Mouse (Mus musculus) midbrain, embryonic 11.5 days (tissue): Measurements from ENCODE around the gene Men1. TPM values are rescaled to one million over a fixed set of nuclear protein-coding genes. Genes with fewer than 3 reads are reported as not detected.
A peak's percentile ranks its signal among the peaks of the same experiment; 100 is the strongest.
"Not testable (repeated sequence)": the region's sequence is repeated elsewhere in the genome, so short reads cannot be mapped to it uniquely, and the experiment has no call there.

Source experiments
- ATAC-seq: fragments of 200-750 bp; cut with Nextera tagmentation; 2 replicates; pipeline ENCODE4 v1.8.0; 2017; ENCODE audit warnings: moderate TSS enrichment, moderate library complexity; ENCODE audit not compliant: low FRiP score
- DNase-seq: peaks from one replicate; pipeline ENCODE4 v3.0.0; 2015; ENCODE audit warnings: low spot score; ENCODE audit errors: missing footprints
- H3K27ac ChIP-seq: fragments of 300-500 bp; sonication (generic); 2 replicates; pipeline ENCODE4 v1.5.1; 2014; ENCODE audit warnings: low read depth, low read length
- H3K27me3 ChIP-seq: fragments of 300-500 bp; sonication (generic); 2 replicates; pipeline ENCODE4 v1.6.1; 2014; ENCODE audit warnings: mild to moderate bottlenecking, low read length, moderate library complexity, mixed read lengths; ENCODE audit not compliant: control insufficient read depth, insufficient read depth
- H3K36me3 ChIP-seq: fragments of 300-500 bp; sonication (generic); 2 replicates; pipeline ENCODE4 v1.6.1; 2014; ENCODE audit warnings: mild to moderate bottlenecking, low read length, moderate library complexity, mixed read lengths; ENCODE audit not compliant: control insufficient read depth, insufficient read depth
- H3K4me1 ChIP-seq: fragments of 300-500 bp; sonication (generic); 2 replicates; pipeline ENCODE4 v1.6.1; 2014; ENCODE audit warnings: low read length; ENCODE audit not compliant: control insufficient read depth, insufficient read depth
- H3K4me2 ChIP-seq: fragments of 300-500 bp; sonication (generic); 2 replicates; pipeline ENCODE4 v1.6.1; 2014; ENCODE audit warnings: mild to moderate bottlenecking, moderate library complexity
- H3K4me3 ChIP-seq: fragments of 300-500 bp; sonication (generic); 2 replicates; pipeline ENCODE4 v1.5.1; 2014; ENCODE audit warnings: low read depth, low read length
- H3K9ac ChIP-seq: fragments of 300-500 bp; sonication (generic); 2 replicates; pipeline ENCODE4 v1.6.1; 2014; ENCODE audit warnings: low read length
- H3K9me3 ChIP-seq: fragments of 300-500 bp; sonication (generic); 2 replicates; pipeline ENCODE4 v1.6.1; 2016; ENCODE audit warnings: low read length; ENCODE audit not compliant: control insufficient read depth
- WGBS: fragments of 180-500 bp; shearing (Covaris S2); extraction: QIAGEN DNeasy Blood & Tissue Kit; methylation state at CpG from one replicate; pipeline ENCODE4 v1.1.7; 2014; 5-methylcytosine and 5-hydroxymethylcytosine counted together
- polyA plus RNA-seq: library from polyadenylated mRNA; unstranded; fragments of >200 nt; fragmentation: Nextera tagmentation; extraction: Ambion mirVana; gene quantifications from 2 replicates; pipeline ENCODE4 v1.2.1, GENCODE M21; 2014

Men1 gene
- 51.2 and 54.7 TPM in 2 replicates for polyA plus RNA-seq

DNA sequence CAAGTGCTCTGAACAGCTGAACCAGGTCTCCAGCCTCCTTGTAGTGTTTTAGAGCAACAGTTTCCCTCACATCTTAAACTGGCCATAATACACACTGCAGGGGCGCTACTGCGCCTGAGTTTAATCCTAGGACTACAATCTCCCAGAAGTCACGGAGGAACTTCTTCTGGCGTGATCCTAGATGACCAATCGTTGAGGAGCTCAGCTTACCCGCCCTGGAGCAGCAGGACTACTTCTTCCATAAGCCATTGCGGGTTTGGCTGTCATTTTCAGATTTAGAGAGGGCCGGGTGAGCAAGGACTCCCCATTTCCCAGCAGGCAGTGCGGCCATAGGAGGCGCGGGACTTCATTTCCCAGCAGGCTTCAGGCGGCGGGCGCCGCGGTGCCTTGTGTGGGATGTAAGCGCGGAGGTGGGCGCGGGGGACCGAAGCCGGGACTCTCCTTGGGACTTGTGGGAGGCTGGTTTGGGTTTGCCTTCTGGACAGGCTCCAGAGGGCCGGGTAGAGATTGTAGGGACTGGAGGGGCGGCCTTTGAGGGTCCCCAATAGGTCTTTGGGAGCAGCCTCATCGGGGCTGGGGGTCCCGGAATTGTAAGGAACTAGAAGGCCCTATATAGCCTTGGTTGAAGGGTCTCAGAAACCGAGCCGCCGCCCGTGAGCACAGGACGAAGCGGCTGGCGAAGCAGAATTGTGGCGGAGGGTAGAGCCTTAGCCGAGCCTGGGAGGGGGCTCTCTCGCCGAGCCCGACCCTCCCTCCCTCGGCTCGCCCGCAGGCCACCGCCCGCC lies at the start of gene Men1:
Gene Men1, plus strand, starts transcription at position 307 of the 785 bp plus-strand sequence.
- Histone ChIP-seq H3K27ac (peak within 1 kb of the TSS; percentile 48; the same call in 1 of the 2 replicates), H3K36me3 (peaks cover 9% of the 10 kb centered on the region), H3K9ac (peak within 1 kb of the TSS; percentile 80), H3K4me1 (peaks cover 20% of the 10 kb centered on the region), H3K4me2 (peak within 1 kb of the TSS; percentile 82), H3K27me3 (no peaks in the 10 kb centered on the region), H3K9me3 (no peaks in the 10 kb centered on the region), H3K4me3 (peak within 1 kb of the TSS; percentile 58)
- DNase-seq = peak; percentile 99
- under 1% methylated on average over 43 of the region's 43 CpGs for WGBS
- peak; percentile 90 for ATAC-seq

DNA sequence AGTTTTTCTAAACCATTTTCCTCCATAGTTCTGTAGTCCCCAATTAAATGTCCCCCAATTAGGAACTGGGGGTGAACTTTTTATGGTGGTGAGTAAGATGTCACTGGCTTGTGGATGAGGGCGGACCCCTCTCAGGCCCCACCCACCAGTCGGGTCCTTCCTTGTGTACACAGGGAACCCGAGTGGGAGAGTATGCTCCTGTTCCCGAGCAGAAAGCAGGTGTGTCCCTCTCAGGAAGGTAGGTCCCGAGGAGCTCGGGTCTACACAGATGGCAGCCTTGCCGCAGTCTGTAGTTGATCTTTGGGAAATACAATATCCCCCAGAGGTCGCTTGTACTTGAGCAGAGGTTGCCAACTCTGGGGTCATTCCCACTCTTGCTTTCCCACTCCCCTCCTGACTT lies 49.6 kb upstream of the Men1 start:
- Histone ChIP-seq H3K36me3 (peaks cover 19% of the 10 kb centered on the region), H3K4me3 (no peak overlapping the region), H3K9ac (no peak overlapping the region), H3K27ac (no peak overlapping the region), H3K27me3 (no peaks in the 10 kb centered on the region), H3K4me2 (no peak overlapping the region), H3K9me3 (no peaks in the 10 kb centered on the region), H3K4me1 (no peaks in the 10 kb centered on the region)
- WGBS = 89% methylated on average over 8 of the region's 8 CpGs
- ATAC-seq = no peak
- DNase-seq = no peak

DNA sequence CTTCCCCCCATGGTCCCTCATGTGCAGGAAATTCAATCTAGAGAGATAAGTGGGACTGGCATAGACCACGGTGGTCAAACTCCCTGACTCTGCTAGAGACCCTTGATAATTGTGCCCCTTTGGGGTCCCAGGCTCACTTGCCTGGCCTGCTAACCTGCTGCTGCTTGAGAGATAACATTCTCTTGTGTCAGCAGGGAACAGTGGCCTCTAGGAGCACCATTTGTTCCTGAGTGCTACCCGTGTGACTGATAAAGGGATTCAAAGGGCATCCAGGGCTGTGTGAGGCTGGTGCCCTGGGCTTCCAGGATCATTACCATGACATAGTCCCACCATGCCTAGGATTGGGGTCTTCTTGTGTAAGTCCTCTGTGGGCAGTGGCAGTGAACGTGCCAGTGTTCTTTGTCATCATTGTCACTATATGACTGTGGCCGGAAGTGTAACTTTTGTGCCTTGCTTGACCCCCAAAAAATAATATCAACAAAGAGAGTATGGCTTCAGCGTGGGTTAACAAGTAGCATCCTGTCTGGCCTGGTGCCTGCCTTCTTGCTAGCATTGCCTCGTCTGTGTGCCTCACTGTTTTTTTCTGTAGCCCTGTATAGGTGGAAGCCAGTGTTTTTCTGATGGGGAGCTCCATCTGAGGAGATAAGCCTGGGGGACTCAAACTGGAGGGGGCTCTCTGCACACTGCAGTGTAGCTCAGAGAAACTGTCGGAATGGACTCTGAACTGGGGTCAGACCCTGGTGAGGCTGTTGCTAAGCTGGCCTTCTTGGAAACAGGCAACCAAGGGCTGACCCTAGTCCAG lies 48.9 kb upstream of the Men1 start:
- H3K36me3 ChIP-seq = peaks cover 19% of the 10 kb centered on the region
- no peaks in the 10 kb centered on the region for H3K4me1 ChIP-seq
- H3K27ac ChIP-seq = no peak overlapping the region
- H3K9ac ChIP-seq = no peak overlapping the region
- DNase-seq = no peak
- WGBS = 90% methylated on average over 7 of the region's 7 CpGs
- no peaks in the 10 kb centered on the region for H3K27me3 ChIP-seq
- H3K4me3 ChIP-seq = no peak overlapping the region
- ATAC-seq = no peak
- H3K9me3 ChIP-seq = no peaks in the 10 kb centered on the region
- H3K4me2 ChIP-seq = no peak overlapping the region

DNA sequence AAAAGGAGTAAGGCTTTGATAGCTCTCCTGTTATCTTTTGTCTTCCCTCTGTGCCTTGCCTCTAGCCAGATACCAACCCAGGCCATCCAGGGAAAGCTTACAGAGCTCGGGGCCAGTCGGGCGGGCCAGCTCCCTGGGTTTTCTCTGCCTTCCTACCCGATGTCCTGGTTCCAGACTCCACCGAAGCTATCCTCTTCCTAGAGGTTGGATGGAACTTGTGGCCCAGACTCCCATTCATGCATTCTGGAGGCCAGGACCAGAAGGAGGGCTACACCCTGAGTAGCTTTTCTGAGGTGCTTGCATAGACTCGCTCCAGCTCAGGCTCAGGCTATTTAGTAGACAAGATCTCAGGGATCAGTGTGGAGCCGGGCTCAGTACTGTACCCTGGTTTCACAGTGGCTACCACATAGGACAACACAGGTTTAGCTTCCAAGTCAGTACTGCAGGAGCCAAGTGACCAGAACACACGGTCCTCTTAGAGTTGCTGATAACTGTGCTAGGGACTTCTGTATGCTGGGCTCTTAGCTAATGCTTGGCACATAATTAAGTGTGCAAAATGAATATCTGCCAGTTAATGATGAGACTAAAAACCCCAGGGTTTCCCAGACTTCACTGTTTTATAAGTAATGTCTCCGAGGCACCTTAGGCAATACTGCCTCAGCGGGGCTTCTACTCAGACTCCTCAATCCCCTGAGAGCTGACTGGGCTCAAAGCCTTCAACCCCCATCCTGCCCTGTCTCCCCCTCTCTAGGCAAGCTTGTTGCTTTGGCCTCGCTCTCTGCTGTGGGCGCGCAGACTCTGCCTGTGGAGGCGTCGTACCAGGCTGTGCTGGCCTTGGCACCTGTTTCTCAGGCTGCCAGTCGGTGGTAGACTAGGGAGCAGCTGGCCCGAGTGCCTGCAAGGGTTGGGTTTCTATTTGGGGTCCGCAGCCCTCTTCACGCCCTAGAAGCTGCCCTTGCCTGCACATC lies 48.1 kb upstream of the Men1 start:
- Histone ChIP-seq H3K4me1 (no peaks in the 10 kb centered on the region), H3K27me3 (no peaks in the 10 kb centered on the region), H3K4me3 (no peak overlapping the region), H3K9me3 (no peaks in the 10 kb centered on the region), H3K4me2 (no peak overlapping the region), H3K36me3 (peaks cover 16% of the 10 kb centered on the region), H3K9ac (no peak overlapping the region), H3K27ac (no peak overlapping the region)
- ATAC-seq (no peak), DNase-seq (no peak)
- WGBS = 92% methylated on average over 19 of the region's 19 CpGs

DNA sequence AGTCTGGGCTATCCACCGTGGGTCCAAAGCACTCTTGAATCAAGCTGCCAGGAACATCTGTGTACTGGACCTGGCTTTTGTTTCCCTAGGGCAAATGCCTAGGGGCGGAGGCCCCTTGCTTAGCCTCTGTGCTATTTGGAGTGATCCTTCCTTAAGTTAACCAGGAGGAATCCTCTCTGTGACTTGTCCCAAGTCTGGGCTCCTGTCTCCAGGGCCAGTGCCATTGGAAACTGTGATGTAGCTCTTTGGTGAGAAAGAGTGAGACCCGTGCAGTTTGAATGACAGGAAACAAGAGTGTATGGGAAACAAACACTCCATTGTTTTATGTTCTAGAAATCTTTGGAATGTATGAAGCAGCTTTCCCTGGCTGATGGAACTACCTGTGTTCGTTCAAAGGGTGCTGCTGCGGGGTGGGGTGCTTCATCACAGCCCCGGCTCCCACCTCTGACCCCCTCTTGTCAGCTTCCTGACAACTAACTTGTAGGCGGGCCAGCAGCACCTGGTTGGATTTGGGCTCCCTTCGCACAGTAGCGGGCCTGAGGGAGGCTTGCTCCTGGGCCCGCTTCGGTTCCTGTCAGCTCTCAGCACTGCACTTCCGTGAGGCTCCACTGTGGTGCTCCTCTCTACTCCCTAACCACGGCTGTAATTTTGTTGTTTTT lies 46.4 kb upstream of the Men1 start:
- no peak for DNase-seq
- Histone ChIP-seq H3K36me3 (peaks cover 10% of the 10 kb centered on the region), H3K9ac (no peak overlapping the region), H3K4me3 (no peak overlapping the region), H3K9me3 (no peaks in the 10 kb centered on the region), H3K27me3 (no peaks in the 10 kb centered on the region), H3K4me1 (no peaks in the 10 kb centered on the region), H3K27ac (no peak overlapping the region), H3K4me2 (no peak overlapping the region)
- WGBS = 89% methylated on average over 13 of the region's 13 CpGs
- no peak for ATAC-seq

DNA sequence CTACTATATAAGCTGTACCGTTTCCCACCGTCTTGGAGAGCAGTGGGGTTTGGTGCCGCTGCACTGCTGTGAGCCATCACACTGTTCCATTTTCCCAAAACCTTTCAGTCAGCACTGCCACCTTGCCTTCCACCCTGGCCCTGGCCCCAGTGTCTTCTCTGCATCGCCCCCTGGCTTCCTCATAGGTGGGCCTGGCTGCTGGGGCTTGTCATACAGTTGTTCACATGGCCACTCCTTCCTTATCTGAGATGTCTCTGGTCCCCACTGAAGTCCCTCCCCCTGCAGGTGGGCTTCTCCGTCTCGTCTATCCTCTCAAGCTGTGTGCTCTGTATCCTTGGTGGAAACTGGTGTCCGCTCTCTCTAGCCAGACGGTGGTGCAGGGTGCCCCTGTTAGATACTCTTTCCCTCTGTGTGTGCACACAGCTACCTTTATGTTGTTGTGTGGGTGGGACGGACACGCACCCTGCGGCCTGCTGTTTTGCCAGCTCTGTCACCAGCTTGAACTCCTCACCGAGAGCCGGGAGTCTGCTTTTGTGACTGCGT lies 45.0 kb upstream of the Men1 start:
- Histone ChIP-seq H3K9me3 (no peaks in the 10 kb centered on the region), H3K4me2 (no peak overlapping the region), H3K4me1 (no peaks in the 10 kb centered on the region), H3K9ac (no peak overlapping the region), H3K4me3 (no peak overlapping the region), H3K27ac (no peak overlapping the region), H3K36me3 (peaks cover 11% of the 10 kb centered on the region), H3K27me3 (no peaks in the 10 kb centered on the region)
- no peak for ATAC-seq
- 92% methylated on average over 14 of the region's 14 CpGs for WGBS
- no peak for DNase-seq

DNA sequence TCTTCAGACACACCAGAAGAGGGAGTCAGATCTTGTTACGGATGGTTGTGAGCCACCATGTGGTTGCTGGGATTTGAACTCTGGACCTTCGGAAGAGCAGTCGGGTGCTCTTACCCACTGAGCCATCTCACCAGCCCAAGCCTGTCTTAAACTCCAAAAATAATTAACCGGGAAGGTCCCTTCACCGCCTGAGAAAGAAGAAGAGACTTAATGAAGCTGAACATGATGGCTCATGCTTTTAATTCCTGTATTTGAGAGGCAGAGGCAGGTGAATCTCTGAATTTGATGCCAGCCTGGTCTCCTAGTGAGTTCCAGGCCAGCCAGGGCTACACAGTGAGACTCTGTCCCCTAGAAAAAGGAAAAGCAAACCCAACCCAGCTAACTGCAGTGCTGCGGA lies 44.1 kb upstream of the Men1 start:
- H3K36me3 ChIP-seq, H3K4me3 ChIP-seq: not testable (repeated sequence)

DNA sequence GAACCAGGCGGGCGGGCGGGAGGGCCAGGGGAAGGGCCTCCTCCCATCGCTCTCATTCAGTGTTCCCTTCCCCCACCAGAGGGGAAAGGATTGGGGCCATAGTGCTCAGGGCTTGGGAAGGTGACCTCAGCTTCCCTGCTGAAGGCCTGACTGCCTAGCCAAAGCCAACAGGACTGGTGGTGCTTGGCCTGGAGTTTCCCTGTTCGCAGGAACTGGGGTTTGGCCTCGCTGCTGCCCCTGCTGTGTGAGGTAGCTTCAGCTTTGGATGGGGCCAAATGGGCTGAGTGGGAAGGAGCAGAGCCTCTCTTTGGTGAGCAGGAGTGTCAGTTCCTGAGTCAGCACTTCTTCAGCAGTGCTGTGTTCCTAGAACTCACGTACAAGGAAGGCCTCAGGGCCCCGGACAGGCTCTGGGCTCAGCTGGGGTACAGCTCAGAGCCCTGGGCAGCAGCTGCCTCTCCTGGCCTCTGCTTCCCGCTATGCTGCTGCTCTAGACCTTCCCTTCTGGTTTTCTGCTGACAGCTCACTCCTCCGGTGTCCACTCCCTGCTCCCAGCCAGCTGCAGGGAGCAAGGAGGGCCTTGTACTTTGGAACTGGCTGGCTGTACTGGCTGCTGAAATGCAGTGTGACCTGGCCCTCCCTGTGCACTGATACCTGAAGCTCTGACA lies 43.5 kb upstream of the Men1 start:
- H3K9me3 ChIP-seq = no peaks in the 10 kb centered on the region
- no peaks in the 10 kb centered on the region for H3K27me3 ChIP-seq
- no peak overlapping the region; the same call in 1 of the 2 replicates for H3K27ac ChIP-seq
- peaks cover 7% of the 10 kb centered on the region; the same call in 1 of the 2 replicates for H3K36me3 ChIP-seq
- no peak for DNase-seq
- H3K4me1 ChIP-seq = no peaks in the 10 kb centered on the region
- no peak overlapping the region for H3K4me3 ChIP-seq
- ATAC-seq = no peak
- no peak overlapping the region for H3K9ac ChIP-seq
- no peak overlapping the region for H3K4me2 ChIP-seq
- WGBS = 72% methylated on average over 10 of the region's 10 CpGs

More for the DNA sequence above, 44.1 kb upstream of the Men1 start:
- not testable (repeated sequence) for H3K27me3 ChIP-seq, H3K9ac ChIP-seq, H3K4me2 ChIP-seq, ATAC-seq, H3K27ac ChIP-seq, H3K9me3 ChIP-seq, H3K4me1 ChIP-seq, DNase-seq
- 94% methylated on average over 5 of the region's 6 CpGs for WGBS
